Mouse (Mus musculus): ENCODE results near the gene Gm9844.

GRCm38 (mm10) chr7:24827181-24827580 lies 34.8 kb upstream of the Gm9844 start:
- TF ChIP-seq CTCF (IDR thresholded peaks at IDR 0.05; ENCODE audit: extremely low read depth, insufficient read depth, insufficient read length, insufficient replicate concordance) (no peak), POLR2A (IDR thresholded peaks at IDR 0.05; ENCODE audit: low read depth, low read length) (no peak)

Measured in spleen, adult 2 months (tissue).